Mouse (Mus musculus) erythroblast, embryonic 14.5 days (primary cell): ENCODE data around the gene Prdx5. TPM values are rescaled to one million over a fixed set of nuclear protein-coding genes. Genes with fewer than 3 reads are reported as not detected.
A peak's percentile ranks its signal among the peaks of the same experiment; 100 is the strongest.

Experiments used
- H3K27me3 ChIP-seq: 2 replicates; pipeline ENCODE4 v1.6.1; 2012; ENCODE audit warnings: inconsistent platforms; ENCODE audit not compliant: control insufficient read depth
- H3K36me3 ChIP-seq: 2 replicates; pipeline ENCODE4 v1.6.1; 2012; ENCODE audit warnings: mild to moderate bottlenecking, inconsistent platforms; ENCODE audit not compliant: control insufficient read depth
- H3K4me1 ChIP-seq: 2 replicates; pipeline ENCODE4 v1.6.1; 2012; ENCODE audit warnings: inconsistent platforms; ENCODE audit not compliant: control insufficient read depth
- H3K4me3 ChIP-seq: replicated peaks from 2 replicates; pipeline ENCODE3; 2012; ENCODE audit warnings: moderate library complexity, mild to moderate bottlenecking, inconsistent platforms
- H3K9me3 ChIP-seq: 2 replicates; pipeline ENCODE4 v1.6.1; 2012; ENCODE audit warnings: low read length, inconsistent platforms, mixed read lengths; ENCODE audit not compliant: control insufficient read depth
- GATA1 ChIP-seq: IDR thresholded peaks from 2 replicates; pipeline ENCODE4 v1.6.1; 2012; ENCODE audit warnings: low read length, inconsistent platforms, mixed read lengths
- TAL1 ChIP-seq: IDR thresholded peaks from 3 replicates; pipeline ENCODE4 v1.6.1; 2012; ENCODE audit warnings: low read length, inconsistent platforms, mixed read lengths
- polyA plus RNA-seq: library from polyadenylated mRNA; stranded (reverse); fragments of >175 nt; gene quantifications from 2 replicates; pipeline ENCODE4 v1.2.3, GENCODE M21; 2012

Prdx5 gene
- polyA plus RNA-seq, 1 experiment: 3.8 TPM

GRCm38 (mm10) chr19:6928080-6928479, 18.2 kb upstream of the Prdx5 start:
- peaks cover 97% of the 10 kb centered on the region for H3K27me3 ChIP-seq
- H3K9me3 ChIP-seq: peaks cover 15% of the 10 kb centered on the region
- no peaks in the 10 kb centered on the region for H3K36me3 ChIP-seq
- no peak overlapping the region for H3K4me3 ChIP-seq
- H3K4me1 ChIP-seq: peaks cover 22% of the 10 kb centered on the region
- no peak for TF ChIP-seq GATA1

- no peak overlapping the region for H3K4me3 ChIP-seq
- peaks cover 87% of the 10 kb centered on the region for H3K27me3 ChIP-seq
- TF ChIP-seq TAL1 (no peak), GATA1 (no peak)
- peaks cover 15% of the 10 kb centered on the region for H3K9me3 ChIP-seq
- peaks cover 35% of the 10 kb centered on the region for H3K4me1 ChIP-seq
- H3K36me3 ChIP-seq: no peaks in the 10 kb centered on the region
Measured at GRCm38 (mm10) chr19:6926559-6927255, 16.8 kb upstream of the Prdx5 start.

- no peak for TF ChIP-seq GATA1
- no peak for TF ChIP-seq TAL1
- peaks cover 78% of the 10 kb centered on the region for H3K27me3 ChIP-seq
- H3K36me3 ChIP-seq: no peaks in the 10 kb centered on the region
- peaks cover 41% of the 10 kb centered on the region for H3K4me1 ChIP-seq
- H3K9me3 ChIP-seq: peaks cover 15% of the 10 kb centered on the region
- H3K4me3 ChIP-seq: no peak overlapping the region
Measured at GRCm38 (mm10) chr19:6925611-6926329, 15.9 kb upstream of the Prdx5 start.

GRCm38 (mm10) chr19:6925307-6925573, 15.3 kb upstream of the Prdx5 start, which contains the start of gene Catsperz:
Gene Catsperz (minus strand): TSS chr19:6925380.
- Histone ChIP-seq H3K4me3 (no peak within 1 kb of the TSS), H3K4me1 (peaks cover 46% of the 10 kb centered on the region), H3K27me3 (peaks cover 72% of the 10 kb centered on the region), H3K9me3 (peaks cover 15% of the 10 kb centered on the region), H3K36me3 (no peaks in the 10 kb centered on the region)
- no peak for TF ChIP-seq GATA1
- no peak for TF ChIP-seq TAL1

GRCm38 (mm10) chr19:6924461-6925306, 14.8 kb upstream of the Prdx5 start:
- no peak for TF ChIP-seq TAL1
- no peak for TF ChIP-seq GATA1
- Histone ChIP-seq H3K27me3 (peaks cover 68% of the 10 kb centered on the region), H3K4me1 (peaks cover 51% of the 10 kb centered on the region), H3K9me3 (peaks cover 15% of the 10 kb centered on the region), H3K36me3 (peaks cover 3% of the 10 kb centered on the region), H3K4me3 (no peak overlapping the region)

- H3K4me1 ChIP-seq: peaks cover 53% of the 10 kb centered on the region
- peaks cover 15% of the 10 kb centered on the region for H3K9me3 ChIP-seq
- H3K27me3 ChIP-seq: peaks cover 54% of the 10 kb centered on the region
- peak overlapping the region; percentile 75 for H3K4me3 ChIP-seq
- H3K36me3 ChIP-seq: peaks cover 3% of the 10 kb centered on the region
- no peak for TF ChIP-seq GATA1
- TF ChIP-seq TAL1: no peak
Measured at GRCm38 (mm10) chr19:6922901-6923735, 13.2 kb upstream of the Prdx5 start.

- H3K36me3 ChIP-seq: peaks cover 3% of the 10 kb centered on the region
- H3K4me1 ChIP-seq: peaks cover 52% of the 10 kb centered on the region
- H3K9me3 ChIP-seq: peaks cover 10% of the 10 kb centered on the region
- H3K4me3 ChIP-seq: peak within 1 kb of the TSS; percentile 75
- TF ChIP-seq TAL1 (no peak), GATA1 (no peak)
- H3K27me3 ChIP-seq: peaks cover 42% of the 10 kb centered on the region
Measured at GRCm38 (mm10) chr19:6921647-6922567, 12.0 kb upstream of the Prdx5 start, which contains the start of gene Esrra. Gene Esrra (minus strand): TSS chr19:6921813.
